Mouse (Mus musculus): ENCODE results near the gene Mas1. TPM values are rescaled to one million over a fixed set of nuclear protein-coding genes. Genes with fewer than 3 reads are reported as not detected.
A peak's percentile ranks its signal among the peaks of the same experiment; 100 is the strongest.

The Mas1 gene
- polyA plus RNA-seq, 1 experiment from 2014 or later = 0.32 TPM

GRCm38 (mm10) chr17:12843826-12844225 is 24.1 kb downstream of the Mas1 start:
- no peaks in the 10 kb centered on the region for H3K27me3 ChIP-seq (replicated peaks)
- H3K4me3 ChIP-seq = no peak overlapping the region
- H3K9ac ChIP-seq = no peak overlapping the region
- 83% methylated on average over 6 of the region's 6 CpGs for WGBS
- H3K36me3 ChIP-seq = no peaks in the 10 kb centered on the region
- no peak overlapping the region for H3K27ac ChIP-seq
- ATAC-seq (ENCODE audit: low FRiP score, low read depth) = no peak
- H3K9me3 ChIP-seq = no peaks in the 10 kb centered on the region
- no peak overlapping the region for H3K4me2 ChIP-seq (replicated peaks)
- no peaks in the 10 kb centered on the region; the same call in 1 of the 2 replicates for H3K4me1 ChIP-seq

GRCm38 (mm10) chr17:12839475-12840267 is 28.3 kb downstream of the Mas1 start:
- no peak overlapping the region for H3K27ac ChIP-seq
- no peak overlapping the region for H3K4me2 ChIP-seq (replicated peaks)
- H3K4me1 ChIP-seq = no peaks in the 10 kb centered on the region
- H3K4me3 ChIP-seq = no peak overlapping the region
- no peaks in the 10 kb centered on the region for H3K9me3 ChIP-seq
- no peak overlapping the region for H3K9ac ChIP-seq
- WGBS = 73% methylated on average over 10 of the region's 10 CpGs
- no peak for ATAC-seq (ENCODE audit: low FRiP score, low read depth)
- H3K36me3 ChIP-seq = no peaks in the 10 kb centered on the region
- no peaks in the 10 kb centered on the region for H3K27me3 ChIP-seq (replicated peaks)

- Histone ChIP-seq H3K4me1 (no peaks in the 10 kb centered on the region), H3K4me3 (no peak overlapping the region), H3K9me3 (0 out of 2 replicates have a peak, but pooled peaks cover 3% of the 10 kb centered on the region), H3K36me3 (no peaks in the 10 kb centered on the region), H3K9ac (no peak overlapping the region), H3K27ac (no peak overlapping the region), H3K27me3 (replicated peaks) (no peaks in the 10 kb centered on the region), H3K4me2 (replicated peaks) (no peak overlapping the region)
- no peak for ATAC-seq (ENCODE audit: low FRiP score, low read depth)
- 93% methylated on average over 5 of the region's 5 CpGs for WGBS
Observed at GRCm38 (mm10) chr17:12835738-12836137, 32.2 kb downstream of the Mas1 start.

DNA sequence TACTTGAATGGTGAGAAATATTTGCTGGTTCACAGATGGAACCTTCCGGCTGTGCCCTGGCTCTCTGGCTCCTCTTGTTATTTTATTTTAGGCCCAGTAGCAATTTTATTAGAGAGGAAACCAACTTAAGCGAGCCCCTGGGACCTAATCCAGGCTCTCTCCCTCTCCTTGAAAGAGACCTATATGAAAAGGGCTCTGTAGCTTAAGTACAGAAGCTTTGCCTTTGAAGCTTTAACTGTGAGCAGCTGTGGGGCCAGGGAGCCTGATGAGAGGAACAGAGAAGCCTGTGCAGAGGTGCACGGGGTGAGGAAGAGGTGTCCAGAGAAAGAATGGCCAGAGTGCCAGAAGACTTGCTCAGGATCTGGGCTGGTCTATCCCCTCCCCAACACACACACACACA is 33.1 kb downstream of the Mas1 start:
- 60% methylated on average over 3 of the region's 3 CpGs for WGBS
- Histone ChIP-seq H3K27ac (no peak overlapping the region), H3K4me1 (no peaks in the 10 kb centered on the region), H3K36me3 (no peaks in the 10 kb centered on the region), H3K4me2 (replicated peaks) (no peak overlapping the region), H3K9me3 (0 out of 2 replicates have a peak, but pooled peaks cover 3% of the 10 kb centered on the region), H3K9ac (no peak overlapping the region), H3K27me3 (replicated peaks) (no peaks in the 10 kb centered on the region), H3K4me3 (no peak overlapping the region)
- no peak for ATAC-seq (ENCODE audit: low FRiP score, low read depth)

- WGBS = 73% methylated on average over 3 of the region's 3 CpGs
- Histone ChIP-seq H3K9ac (no peak overlapping the region), H3K36me3 (no peaks in the 10 kb centered on the region), H3K4me2 (replicated peaks) (no peak overlapping the region), H3K4me1 (no peaks in the 10 kb centered on the region), H3K9me3 (0 out of 2 replicates have a peak, but pooled peaks cover 3% of the 10 kb centered on the region), H3K27ac (no peak overlapping the region), H3K27me3 (replicated peaks) (no peaks in the 10 kb centered on the region), H3K4me3 (no peak overlapping the region)
- ATAC-seq (ENCODE audit: low FRiP score, low read depth) = no peak
Observed at GRCm38 (mm10) chr17:12834317-12834716, 33.6 kb downstream of the Mas1 start.

DNA sequence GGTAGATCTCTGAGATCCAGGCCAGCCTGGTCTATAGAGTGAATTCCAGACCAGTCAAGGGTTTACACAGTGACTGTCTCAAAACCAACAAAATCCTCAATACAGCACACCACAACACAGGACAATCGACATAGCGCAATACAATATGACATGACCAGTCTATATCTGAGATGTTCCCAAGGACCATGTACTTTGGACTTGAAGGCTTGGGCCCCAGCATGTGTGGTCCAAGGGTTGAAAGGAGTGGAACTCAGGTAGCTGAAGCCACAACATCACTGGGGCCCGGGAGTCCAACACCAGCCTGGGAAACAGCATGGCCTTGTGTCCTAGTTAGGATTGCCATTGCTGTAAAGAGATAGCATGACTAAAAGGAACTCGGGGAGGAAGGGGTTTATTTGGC is 35.3 kb downstream of the Mas1 start:
- Histone ChIP-seq H3K4me1 (no peaks in the 10 kb centered on the region), H3K9ac (no peak overlapping the region), H3K4me2 (replicated peaks) (no peak overlapping the region), H3K27ac (no peak overlapping the region), H3K4me3 (no peak overlapping the region), H3K27me3 (replicated peaks) (no peaks in the 10 kb centered on the region), H3K36me3 (no peaks in the 10 kb centered on the region), H3K9me3 (0 out of 2 replicates have a peak, but pooled peaks cover 4% of the 10 kb centered on the region)
- no peak for ATAC-seq (ENCODE audit: low FRiP score, low read depth)
- 95% methylated on average over 4 of the region's 4 CpGs for WGBS

DNA sequence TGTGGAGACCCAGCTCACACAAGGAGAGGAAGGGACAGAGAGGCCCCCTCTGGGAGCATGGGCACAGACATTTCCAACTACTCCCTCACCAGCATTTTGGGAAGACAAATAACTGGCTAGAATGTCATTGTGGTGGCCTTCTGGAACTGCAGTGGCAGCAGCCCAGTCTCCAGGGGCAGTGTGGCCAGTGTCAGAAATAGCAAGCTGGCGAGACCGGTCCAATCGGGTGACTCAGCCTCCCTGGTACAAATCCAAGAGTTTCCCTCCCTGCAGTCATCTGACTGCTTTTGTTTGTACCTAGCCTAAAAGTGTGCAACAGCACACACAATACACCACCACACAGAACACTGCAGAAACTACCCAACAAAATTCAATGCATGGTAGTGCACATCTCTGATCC is 35.7 kb downstream of the Mas1 start:
- Histone ChIP-seq H3K4me3 (no peak overlapping the region), H3K4me2 (replicated peaks) (no peak overlapping the region), H3K27me3 (replicated peaks) (no peaks in the 10 kb centered on the region), H3K4me1 (no peaks in the 10 kb centered on the region), H3K9me3 (0 out of 2 replicates have a peak, but pooled peaks cover 8% of the 10 kb centered on the region), H3K36me3 (no peaks in the 10 kb centered on the region), H3K27ac (no peak overlapping the region), H3K9ac (no peak overlapping the region)
- no peak for ATAC-seq (ENCODE audit: low FRiP score, low read depth)
- 98% methylated on average over 3 of the region's 3 CpGs for WGBS

DNA sequence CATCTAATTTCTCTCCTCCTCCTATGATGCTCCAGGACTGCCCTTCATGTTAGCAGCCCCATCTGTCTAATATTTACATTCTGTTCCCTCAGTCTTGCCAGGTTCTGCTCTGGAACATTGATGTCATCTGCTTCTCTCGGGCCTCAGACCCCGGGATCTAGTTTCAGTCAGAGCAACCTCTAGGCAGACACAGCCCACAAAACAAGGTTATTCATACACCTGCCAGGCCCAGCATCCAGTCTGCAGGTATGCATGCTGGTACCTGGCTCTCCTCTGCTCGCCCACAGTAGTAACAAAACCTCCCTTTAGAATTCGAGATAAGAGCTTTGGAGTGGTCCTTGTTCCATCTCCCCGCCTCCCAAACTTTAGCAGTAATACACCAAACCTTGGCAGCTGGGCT is 37.6 kb downstream of the Mas1 start:
- H3K9ac ChIP-seq = no peak overlapping the region
- H3K4me2 ChIP-seq (replicated peaks) = no peak overlapping the region
- WGBS = 80% methylated on average over 5 of the region's 5 CpGs
- no peaks in the 10 kb centered on the region for H3K4me1 ChIP-seq
- ATAC-seq (ENCODE audit: low FRiP score, low read depth) = no peak
- H3K9me3 ChIP-seq = 0 out of 2 replicates have a peak, but pooled peaks cover 11% of the 10 kb centered on the region
- no peaks in the 10 kb centered on the region for H3K27me3 ChIP-seq (replicated peaks)
- no peak overlapping the region for H3K4me3 ChIP-seq
- no peaks in the 10 kb centered on the region for H3K36me3 ChIP-seq
- H3K27ac ChIP-seq = no peak overlapping the region

DNA sequence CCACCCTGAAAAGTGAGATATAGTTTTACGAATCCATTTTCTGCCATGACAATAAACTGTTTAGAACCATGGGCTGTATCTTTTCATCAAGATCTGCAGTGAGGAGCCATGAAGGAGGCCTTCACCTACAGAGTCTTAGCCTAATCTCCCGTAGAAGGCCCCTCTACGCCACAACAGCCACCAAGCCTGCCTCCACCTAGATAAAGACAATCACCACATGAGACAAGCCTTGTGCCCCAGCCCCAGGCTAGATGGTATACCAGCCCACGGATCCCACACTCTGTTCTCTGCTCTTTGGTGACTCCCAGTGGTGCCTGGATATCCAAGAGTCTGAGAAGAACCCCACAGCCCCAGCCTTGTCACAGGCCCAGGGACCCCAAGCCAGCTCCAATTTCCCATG is 52.1 kb downstream of the Mas1 start:
- ATAC-seq (ENCODE audit: low FRiP score, low read depth) = no peak
- H3K4me3 ChIP-seq = no peak overlapping the region
- WGBS = 95% methylated on average over 4 of the region's 4 CpGs
- H3K9ac ChIP-seq = no peak overlapping the region
- H3K4me1 ChIP-seq = no peaks in the 10 kb centered on the region
- no peak overlapping the region for H3K4me2 ChIP-seq (replicated peaks)
- peaks cover 5% of the 10 kb centered on the region; the same call in 1 of the 2 replicates for H3K9me3 ChIP-seq
- no peak overlapping the region for H3K27ac ChIP-seq
- H3K36me3 ChIP-seq = no peaks in the 10 kb centered on the region; the same call in 1 of the 2 replicates
- H3K27me3 ChIP-seq (replicated peaks) = no peaks in the 10 kb centered on the region

- H3K9me3 ChIP-seq = no peaks in the 10 kb centered on the region
Observed at GRCm38 (mm10) chr17:12814502-12814901, 53.4 kb downstream of the Mas1 start.

DNA sequence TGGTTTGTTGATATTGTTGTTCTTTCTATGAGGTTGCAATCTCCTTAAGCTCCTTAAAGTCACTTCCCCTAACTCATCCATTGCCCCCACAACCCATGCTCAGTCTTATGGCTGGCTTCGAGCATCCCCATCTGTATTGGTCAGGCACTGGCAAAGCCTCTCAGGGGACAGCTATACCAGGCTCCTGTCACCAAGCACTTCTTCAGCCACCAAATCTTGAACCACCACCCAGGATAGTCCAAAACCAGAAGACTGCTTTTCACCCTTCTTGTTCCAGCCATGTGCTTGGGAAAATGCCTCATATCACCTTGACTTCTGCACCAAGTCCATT is 57.0 kb downstream of the Mas1 start:
- Histone ChIP-seq H3K27me3 (replicated peaks) (no peaks in the 10 kb centered on the region), H3K4me2 (replicated peaks) (no peak overlapping the region), H3K4me3 (no peak overlapping the region), H3K9ac (no peak overlapping the region), H3K36me3 (no peaks in the 10 kb centered on the region; the same call in 1 of the 2 replicates), H3K4me1 (no peaks in the 10 kb centered on the region), H3K9me3 (no peaks in the 10 kb centered on the region), H3K27ac (no peak overlapping the region)
- ATAC-seq (ENCODE audit: low FRiP score, low read depth) = no peak; the same call in 1 of the 2 replicates
- 100% methylated on average over 1 of the region's 1 CpGs for WGBS

More at GRCm38 (mm10) chr17:12814502-12814901, 53.4 kb downstream of the Mas1 start:
- no peak overlapping the region for H3K4me3 ChIP-seq
- H3K4me1 ChIP-seq = no peaks in the 10 kb centered on the region
- no peak overlapping the region for H3K4me2 ChIP-seq (replicated peaks)
- H3K36me3 ChIP-seq = no peaks in the 10 kb centered on the region; the same call in 1 of the 2 replicates
- H3K27ac ChIP-seq = no peak overlapping the region
- H3K9ac ChIP-seq = no peak overlapping the region
- no peaks in the 10 kb centered on the region for H3K27me3 ChIP-seq (replicated peaks)
- no peak for ATAC-seq (ENCODE audit: low FRiP score, low read depth)
- 87% methylated on average over 3 of the region's 3 CpGs for WGBS

- Histone ChIP-seq H3K9ac (no peak overlapping the region), H3K4me1 (no peaks in the 10 kb centered on the region), H3K4me2 (replicated peaks) (no peak overlapping the region), H3K27ac (no peak overlapping the region), H3K27me3 (replicated peaks) (no peaks in the 10 kb centered on the region), H3K36me3 (no peaks in the 10 kb centered on the region; the same call in 1 of the 2 replicates), H3K9me3 (no peaks in the 10 kb centered on the region), H3K4me3 (no peak overlapping the region)
- 26% methylated on average over 14 of the region's 14 CpGs for WGBS
- peak; percentile 88 for ATAC-seq (ENCODE audit: low FRiP score, low read depth)
Observed at GRCm38 (mm10) chr17:12810103-12810972, 57.6 kb downstream of the Mas1 start.
